Mouse (Mus musculus): ENCODE data around the gene Hes3. TPM values are rescaled to one million over a fixed set of nuclear protein-coding genes. Genes with fewer than 3 reads are reported as not detected.

Gene Hes3
- polyA plus RNA-seq, 1 experiment from 2014 or later: 0.67 TPM

DNA sequence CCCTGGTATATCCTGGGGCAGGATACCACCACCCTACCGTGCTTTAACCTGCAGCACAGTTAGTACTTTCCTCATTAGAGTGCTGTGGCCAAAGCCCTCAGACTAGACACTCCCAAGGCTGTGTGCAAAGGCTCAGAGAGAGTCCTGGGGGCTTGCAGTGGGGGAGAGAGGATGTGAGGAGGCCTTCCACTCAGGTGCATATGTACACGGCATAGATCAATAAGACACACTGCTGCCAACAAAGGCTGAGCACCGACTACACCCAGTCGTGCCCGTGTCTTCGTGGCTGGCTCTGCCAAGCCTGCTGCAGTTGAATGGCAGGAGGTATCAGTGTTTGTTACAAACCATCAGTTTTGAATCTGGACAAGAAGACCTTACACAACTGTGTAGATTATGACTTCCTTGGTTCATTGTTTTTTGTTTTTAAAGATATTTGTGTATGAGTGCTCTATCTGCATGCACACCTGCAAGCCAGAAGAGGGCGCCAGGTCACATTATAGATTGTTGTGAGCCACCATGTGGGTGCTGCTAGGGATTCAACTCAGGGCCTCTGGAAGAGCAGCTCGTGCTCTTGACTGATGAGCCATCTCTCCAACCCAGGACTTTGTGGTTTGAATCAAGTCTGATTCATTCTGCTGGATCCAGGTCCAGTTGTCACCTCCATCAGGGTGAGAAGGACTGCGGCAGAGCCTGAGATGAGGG is 26.4 kb downstream of the Hes3 start:
- H3K4me1 ChIP-seq: peaks cover 8% of the 10 kb centered on the region; the same call in 1 of the 2 replicates

DNA sequence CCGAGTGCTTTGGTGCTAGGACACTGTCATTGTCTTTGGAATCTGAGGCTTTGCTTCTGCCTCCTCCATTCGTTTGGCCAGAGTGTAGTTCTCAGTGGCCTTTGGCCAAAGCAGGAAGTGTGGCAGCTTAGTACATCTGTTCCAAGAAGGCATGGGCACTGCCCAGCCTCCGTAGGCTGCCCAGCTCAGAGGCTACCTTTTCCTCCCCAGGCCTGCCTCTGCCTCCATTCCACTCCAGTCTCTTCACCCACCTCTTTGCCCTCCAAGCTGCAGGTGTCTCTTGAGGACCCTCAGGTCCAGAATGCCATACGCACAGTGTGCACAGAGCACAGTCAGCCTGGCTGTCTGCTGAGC is 27.3 kb downstream of the Hes3 start:
- H3K36me3 ChIP-seq (replicated peaks): no peaks in the 10 kb centered on the region
- H3K4me3 ChIP-seq: no peak overlapping the region
- H3K4me1 ChIP-seq: peaks cover 8% of the 10 kb centered on the region; the same call in 1 of the 2 replicates
- no peak overlapping the region for H3K9ac ChIP-seq
- no peaks in the 10 kb centered on the region for H3K9me3 ChIP-seq
- no peaks in the 10 kb centered on the region for H3K27me3 ChIP-seq (replicated peaks)
- ATAC-seq (replicated peaks): no peak
- no peak overlapping the region for H3K27ac ChIP-seq
- WGBS: 45% methylated on average over 4 of the region's 4 CpGs
- H3K4me2 ChIP-seq: no peak overlapping the region

More for the DNA sequence above, 26.4 kb downstream of the Hes3 start:
- Histone ChIP-seq H3K9ac (no peak overlapping the region), H3K9me3 (no peaks in the 10 kb centered on the region), H3K36me3 (replicated peaks) (no peaks in the 10 kb centered on the region), H3K27me3 (replicated peaks) (no peaks in the 10 kb centered on the region), H3K4me2 (no peak overlapping the region), H3K4me3 (no peak overlapping the region), H3K27ac (no peak overlapping the region)
- no peak for ATAC-seq (replicated peaks)
- WGBS: 90% methylated on average over 9 of the region's 9 CpGs

DNA sequence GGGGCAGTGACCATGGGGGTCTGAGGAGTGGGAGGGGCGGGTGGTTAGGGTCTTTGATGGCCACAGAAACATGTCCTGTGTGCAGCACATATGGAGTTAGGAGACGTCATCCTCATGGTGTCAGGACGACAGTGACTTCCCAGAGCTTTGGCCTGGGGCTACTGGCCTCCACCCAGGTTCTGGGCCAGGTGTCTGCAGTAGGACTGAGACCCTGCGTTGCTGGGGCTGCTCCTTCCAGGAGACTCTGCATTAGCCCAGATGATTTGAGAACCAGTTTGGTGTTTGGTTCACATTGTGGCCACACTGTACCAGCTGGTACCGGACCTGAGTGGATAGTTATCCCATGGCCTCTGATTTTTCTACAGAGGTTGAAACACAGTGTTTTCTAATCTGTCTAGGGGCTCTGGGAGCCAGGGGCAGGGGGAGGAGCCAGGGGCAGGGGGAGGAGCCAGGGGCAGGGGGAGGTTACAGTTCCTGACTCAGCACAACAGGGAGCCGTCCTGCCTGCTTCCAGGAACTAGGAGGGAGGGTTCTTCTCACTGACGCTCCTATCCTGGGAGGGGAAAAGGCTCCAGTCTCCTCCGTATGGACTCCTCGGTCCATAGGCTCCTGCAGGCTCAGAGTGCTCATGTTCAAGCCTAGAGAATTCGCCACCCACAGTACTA is 27.8 kb downstream of the Hes3 start:
- 38% methylated on average over 10 of the region's 10 CpGs for WGBS
- ATAC-seq (replicated peaks): no peak
- no peaks in the 10 kb centered on the region for H3K36me3 ChIP-seq (replicated peaks)
- H3K27me3 ChIP-seq (replicated peaks): no peaks in the 10 kb centered on the region
- no peaks in the 10 kb centered on the region for H3K9me3 ChIP-seq
- H3K27ac ChIP-seq: no peak overlapping the region
- H3K4me1 ChIP-seq: peaks cover 8% of the 10 kb centered on the region; the same call in 1 of the 2 replicates
- no peak overlapping the region for H3K4me2 ChIP-seq
- H3K4me3 ChIP-seq: no peak overlapping the region
- H3K9ac ChIP-seq: no peak overlapping the region

DNA sequence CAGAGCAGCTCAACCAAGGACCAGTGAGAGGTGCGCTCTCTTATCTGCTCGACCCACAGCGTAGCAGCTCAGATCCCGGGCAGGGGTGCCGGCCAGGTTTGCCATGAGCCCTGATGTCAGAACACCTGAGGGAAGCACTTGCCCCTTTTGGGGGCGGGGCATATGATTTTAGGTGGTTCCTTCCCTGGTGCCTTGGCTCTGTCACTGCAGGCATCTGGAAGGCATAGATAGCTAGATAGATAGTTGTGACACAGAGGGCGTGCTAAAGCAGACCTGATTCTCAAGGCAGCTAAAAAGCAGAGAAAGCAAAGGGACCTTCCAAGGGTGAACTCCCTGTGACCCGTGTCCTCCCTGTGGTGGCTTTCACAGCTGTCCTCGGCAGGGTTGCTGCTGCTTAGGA is 28.4 kb downstream of the Hes3 start:
- H3K27me3 ChIP-seq (replicated peaks): no peaks in the 10 kb centered on the region
- H3K36me3 ChIP-seq (replicated peaks): no peaks in the 10 kb centered on the region
- no peak overlapping the region for H3K9ac ChIP-seq
- 67% methylated on average over 9 of the region's 9 CpGs for WGBS
- no peak overlapping the region for H3K4me2 ChIP-seq
- ATAC-seq (replicated peaks): no peak
- peaks cover 8% of the 10 kb centered on the region; the same call in 1 of the 2 replicates for H3K4me1 ChIP-seq
- no peak overlapping the region for H3K27ac ChIP-seq
- H3K9me3 ChIP-seq: no peaks in the 10 kb centered on the region
- no peak overlapping the region for H3K4me3 ChIP-seq

DNA sequence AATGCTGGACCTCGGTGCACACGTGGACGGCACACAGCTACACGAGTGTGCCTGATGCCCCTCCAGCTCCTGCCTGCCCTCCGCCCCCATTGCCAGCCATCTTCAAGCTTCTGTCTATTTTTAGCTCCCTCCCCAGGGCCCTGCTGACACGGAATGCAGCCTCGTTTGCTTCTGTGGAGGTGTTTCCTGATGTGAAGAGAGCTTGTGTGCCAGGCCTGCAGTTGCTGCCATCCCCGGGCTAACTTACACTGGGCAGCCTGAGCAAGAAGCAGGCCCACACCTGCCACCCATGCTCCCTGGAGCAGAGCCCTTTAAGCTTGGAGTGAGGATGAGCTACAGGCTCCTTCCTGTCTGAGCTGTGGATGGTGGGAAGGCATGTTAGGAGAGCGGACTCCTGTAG is 29.3 kb downstream of the Hes3 start:
- no peak overlapping the region for H3K4me3 ChIP-seq
- H3K4me2 ChIP-seq: no peak overlapping the region
- no peaks in the 10 kb centered on the region for H3K27me3 ChIP-seq (replicated peaks)
- 72% methylated on average over 9 of the region's 9 CpGs for WGBS
- H3K9me3 ChIP-seq: no peaks in the 10 kb centered on the region
- ATAC-seq (replicated peaks): no peak
- H3K36me3 ChIP-seq (replicated peaks): no peaks in the 10 kb centered on the region
- peaks cover 9% of the 10 kb centered on the region; the same call in 1 of the 2 replicates for H3K4me1 ChIP-seq
- no peak overlapping the region for H3K27ac ChIP-seq
- no peak overlapping the region for H3K9ac ChIP-seq

DNA sequence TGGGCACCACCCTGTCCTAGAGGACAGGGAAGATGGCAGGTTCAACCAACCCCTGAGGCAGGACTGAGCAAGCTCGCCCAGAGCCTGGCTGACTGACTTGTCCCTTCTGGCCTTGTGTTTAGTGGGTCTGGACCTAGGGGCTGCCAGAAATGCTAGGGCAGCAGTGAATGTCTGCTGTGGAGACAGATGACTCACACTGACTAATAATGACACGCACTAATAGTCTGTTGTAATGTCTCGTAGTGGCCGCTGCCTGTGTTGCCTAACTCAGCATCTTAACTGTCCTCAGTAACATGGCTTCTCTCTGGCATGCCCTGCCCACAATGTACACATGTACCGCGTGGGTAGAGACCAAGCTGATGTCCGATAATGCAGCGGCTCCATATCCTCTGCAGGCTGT is 31.0 kb downstream of the Hes3 start:
- Histone ChIP-seq H3K27me3 (replicated peaks) (no peaks in the 10 kb centered on the region), H3K4me3 (no peak overlapping the region), H3K4me1 (peaks cover 11% of the 10 kb centered on the region; the same call in 1 of the 2 replicates), H3K27ac (no peak overlapping the region), H3K36me3 (replicated peaks) (no peaks in the 10 kb centered on the region), H3K9ac (no peak overlapping the region), H3K9me3 (no peaks in the 10 kb centered on the region), H3K4me2 (no peak overlapping the region)
- WGBS: 94% methylated on average over 8 of the region's 8 CpGs
- ATAC-seq (replicated peaks): no peak

DNA sequence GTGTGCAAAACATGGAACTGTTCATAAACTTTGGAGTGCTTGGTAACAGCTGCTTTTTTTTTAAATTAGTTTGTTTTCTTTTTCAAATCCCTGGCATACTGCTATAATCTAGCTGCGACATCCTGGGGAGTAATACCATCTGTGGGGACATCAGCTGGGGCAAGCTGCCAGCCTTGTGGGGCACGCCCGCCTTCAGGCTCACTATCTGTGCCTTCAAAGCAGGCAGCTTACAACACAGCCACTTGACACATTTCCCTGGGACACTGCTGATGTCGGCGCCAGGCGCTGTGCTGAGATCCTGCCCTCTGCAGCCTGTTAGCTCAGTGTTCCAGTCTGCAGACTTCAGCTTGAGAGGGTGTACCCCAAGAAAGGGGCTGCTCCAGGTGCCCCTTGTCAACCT is 34.4 kb downstream of the Hes3 start:
- H3K27ac ChIP-seq: no peak overlapping the region
- no peak for ATAC-seq (replicated peaks)
- no peaks in the 10 kb centered on the region for H3K9me3 ChIP-seq
- H3K4me2 ChIP-seq: no peak overlapping the region
- H3K4me1 ChIP-seq: peaks cover 5% of the 10 kb centered on the region; the same call in 1 of the 2 replicates
- no peaks in the 10 kb centered on the region for H3K36me3 ChIP-seq (replicated peaks)
- no peak overlapping the region for H3K4me3 ChIP-seq
- H3K27me3 ChIP-seq (replicated peaks): no peaks in the 10 kb centered on the region
- WGBS: 62% methylated on average over 6 of the region's 6 CpGs
- no peak overlapping the region for H3K9ac ChIP-seq

DNA sequence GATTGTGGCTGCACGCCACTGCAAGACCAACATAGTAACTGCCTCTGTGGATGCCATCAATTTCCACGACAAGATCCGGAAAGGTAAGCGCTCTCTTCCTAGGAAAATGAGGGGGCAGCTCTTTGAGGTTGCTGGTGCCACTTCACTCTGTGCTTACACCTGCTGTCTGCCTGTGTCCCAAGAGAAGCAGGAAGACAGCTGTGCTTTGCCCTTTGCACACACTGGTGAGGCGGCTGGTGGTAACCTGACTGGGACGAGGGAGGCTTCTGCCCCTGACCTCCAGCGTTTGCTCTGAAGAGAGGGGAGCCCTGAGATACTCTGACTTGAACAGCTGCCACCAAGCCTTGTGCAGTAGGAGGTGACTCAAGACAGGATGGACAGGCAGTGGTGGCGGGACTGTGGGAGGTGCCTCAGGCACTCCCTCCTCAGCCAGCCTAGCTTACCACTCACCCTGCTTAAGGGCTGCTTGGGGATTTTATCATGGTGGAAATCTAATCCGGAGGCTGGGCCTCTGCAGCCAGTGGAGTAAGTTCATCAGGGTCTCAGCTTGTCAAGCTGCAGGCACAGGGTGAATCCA is 38.2 kb downstream of the Hes3 start:
- ATAC-seq (replicated peaks): no peak
- Histone ChIP-seq H3K9ac (no peak overlapping the region), H3K9me3 (no peaks in the 10 kb centered on the region), H3K4me3 (no peak overlapping the region), H3K27me3 (replicated peaks) (no peaks in the 10 kb centered on the region), H3K4me1 (0 out of 2 replicates have a peak, but pooled peaks cover 3% of the 10 kb centered on the region), H3K27ac (no peak overlapping the region), H3K36me3 (replicated peaks) (no peaks in the 10 kb centered on the region), H3K4me2 (no peak overlapping the region)
- WGBS: 79% methylated on average over 9 of the region's 9 CpGs

DNA sequence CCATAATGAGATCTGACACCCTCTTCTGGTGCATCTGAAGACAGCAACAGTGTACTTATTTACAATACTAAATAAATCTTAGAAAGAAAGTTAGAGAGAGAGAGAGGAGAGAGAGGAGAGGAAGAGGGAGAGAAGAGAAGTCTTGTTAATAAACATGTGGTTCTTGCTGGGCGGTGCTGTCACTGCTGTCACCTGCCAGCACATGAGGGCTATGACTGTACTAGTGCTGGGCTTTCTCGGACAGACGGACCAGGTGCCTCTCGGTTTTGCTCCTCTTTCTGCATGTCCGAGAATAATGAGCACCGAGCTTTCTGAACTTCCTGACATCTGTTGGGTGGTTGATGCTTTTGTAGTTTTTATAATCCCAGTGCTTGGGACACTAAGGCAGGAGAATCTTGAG is 40.8 kb downstream of the Hes3 start:
- Histone ChIP-seq H3K9me3 (no peaks in the 10 kb centered on the region), H3K9ac (no peak overlapping the region), H3K4me2 (no peak overlapping the region), H3K4me1 (no peaks in the 10 kb centered on the region), H3K4me3 (no peak overlapping the region), H3K36me3 (replicated peaks) (no peaks in the 10 kb centered on the region), H3K27ac (no peak overlapping the region), H3K27me3 (replicated peaks) (no peaks in the 10 kb centered on the region)
- 90% methylated on average over 6 of the region's 6 CpGs for WGBS
- ATAC-seq (replicated peaks): no peak

DNA sequence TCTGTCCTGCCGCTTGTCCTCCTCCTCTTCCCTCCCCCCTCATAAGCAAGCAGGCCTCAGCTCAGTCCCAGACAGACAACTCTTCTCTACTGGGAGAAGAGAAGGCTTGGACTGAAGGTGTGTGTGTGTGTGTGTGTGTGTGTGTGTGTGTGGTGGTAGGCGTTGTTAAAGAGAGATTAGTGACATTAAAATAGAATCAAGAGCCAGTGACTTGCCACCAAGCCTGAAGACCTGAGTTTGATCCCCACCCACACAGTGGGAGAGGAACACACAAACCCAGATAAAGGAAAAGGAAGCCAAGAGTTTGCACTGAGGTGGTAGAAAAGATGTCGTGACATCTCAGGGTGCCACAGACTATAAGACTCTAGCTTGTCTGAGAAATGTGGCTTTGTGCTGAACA is 44.3 kb downstream of the Hes3 start:
- 80% methylated on average over 3 of the region's 3 CpGs for WGBS
- H3K27me3 ChIP-seq (replicated peaks): no peaks in the 10 kb centered on the region
- no peak overlapping the region for H3K4me2 ChIP-seq
- no peak overlapping the region for H3K27ac ChIP-seq
- H3K36me3 ChIP-seq (replicated peaks): no peaks in the 10 kb centered on the region
- H3K9ac ChIP-seq: no peak overlapping the region
- no peaks in the 10 kb centered on the region for H3K9me3 ChIP-seq
- ATAC-seq (replicated peaks): no peak
- H3K4me1 ChIP-seq: no peaks in the 10 kb centered on the region
- H3K4me3 ChIP-seq: no peak overlapping the region

DNA sequence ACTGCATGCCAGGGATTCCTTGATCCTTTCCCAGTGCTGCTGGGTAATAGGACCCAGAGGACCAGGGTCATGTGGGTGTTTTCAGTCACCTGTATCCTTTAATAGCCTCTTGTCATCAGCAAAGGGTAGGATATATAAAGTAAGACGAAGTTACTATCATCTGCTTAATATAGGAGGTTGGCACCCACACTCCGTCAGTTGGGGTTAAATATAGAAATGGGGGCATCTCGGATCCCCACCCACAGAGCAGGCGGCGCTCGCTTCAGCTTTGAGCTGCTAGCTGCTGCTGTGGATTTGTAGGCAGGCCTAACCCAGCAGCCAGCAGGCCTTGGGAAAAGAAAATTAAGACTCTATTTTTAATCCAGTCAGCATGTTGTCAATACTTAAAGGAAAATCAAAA is 45.5 kb downstream of the Hes3 start:
- Histone ChIP-seq H3K4me1 (no peaks in the 10 kb centered on the region), H3K9me3 (no peaks in the 10 kb centered on the region), H3K4me2 (no peak overlapping the region), H3K4me3 (no peak overlapping the region), H3K27me3 (replicated peaks) (no peaks in the 10 kb centered on the region), H3K9ac (no peak overlapping the region), H3K27ac (no peak overlapping the region), H3K36me3 (replicated peaks) (no peaks in the 10 kb centered on the region)
- WGBS: 81% methylated on average over 6 of the region's 6 CpGs
- no peak for ATAC-seq (replicated peaks)

DNA sequence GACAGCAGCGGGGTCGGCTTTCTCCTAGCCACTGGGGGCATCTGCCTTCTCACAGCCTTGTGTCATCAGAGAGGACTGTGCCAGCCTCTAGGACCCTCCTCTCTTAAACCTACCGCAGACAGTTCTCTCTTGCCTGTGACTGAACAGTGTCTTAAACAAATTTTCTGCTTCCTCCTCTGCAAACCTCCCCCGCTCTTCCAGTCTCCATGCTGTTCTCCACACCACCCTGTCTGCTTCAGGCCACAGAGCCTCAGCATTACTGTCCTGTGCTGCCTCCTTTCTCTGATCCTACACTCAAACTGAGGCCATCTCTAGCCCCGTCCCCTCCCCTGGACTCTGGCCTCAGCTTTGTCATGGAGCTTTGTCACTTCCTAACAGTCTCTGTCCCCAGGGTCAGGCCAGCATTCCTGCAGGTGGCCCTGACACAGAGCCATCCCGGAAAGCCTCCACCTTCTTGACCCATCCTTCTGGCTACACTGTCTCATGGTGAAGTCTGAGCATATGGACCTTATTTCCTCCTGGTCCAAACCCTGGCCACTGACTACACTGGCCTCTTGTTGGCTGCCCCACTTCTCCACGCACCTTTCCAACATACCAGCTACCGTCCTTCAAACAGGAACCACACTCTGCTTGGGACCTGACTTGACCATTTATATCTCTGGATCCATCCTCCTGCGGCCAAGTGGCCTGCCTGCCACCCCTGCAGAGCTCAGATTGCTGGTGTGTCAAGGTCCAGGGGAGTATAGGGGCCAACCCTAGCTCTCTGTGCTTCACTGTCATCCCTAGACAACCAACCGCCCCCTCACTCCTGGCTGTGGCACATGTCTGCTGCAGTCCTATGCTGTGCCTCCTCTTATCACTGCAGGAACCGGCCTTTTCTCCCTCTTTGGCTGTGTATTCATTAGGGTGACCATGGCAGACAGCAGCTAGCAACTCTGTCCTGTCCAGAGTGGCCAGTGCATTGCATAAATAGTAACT is 46.6 kb downstream of the Hes3 start:
- Histone ChIP-seq H3K9ac (no peak overlapping the region), H3K4me3 (no peak overlapping the region), H3K27me3 (replicated peaks) (no peaks in the 10 kb centered on the region), H3K4me1 (no peaks in the 10 kb centered on the region), H3K9me3 (no peaks in the 10 kb centered on the region), H3K36me3 (replicated peaks) (no peaks in the 10 kb centered on the region), H3K27ac (no peak overlapping the region), H3K4me2 (no peak overlapping the region)
- ATAC-seq (replicated peaks): no peak
- 90% methylated on average over 11 of the region's 11 CpGs for WGBS

Data from midbrain, embryonic 15.5 days (tissue).